Mouse (Mus musculus): Measurements from ENCODE around the gene Hist2h2ab. TPM values are rescaled to one million over a fixed set of nuclear protein-coding genes. Genes with fewer than 3 reads are reported as not detected.
"Not testable (repeated sequence)": the region's sequence is repeated elsewhere in the genome, so short reads cannot be mapped to it uniquely, and the experiment has no call there.

Gene Hist2h2ab
- polyA plus RNA-seq, 1 experiment from 2014 or later, result not detected

GRCm38 (mm10) chr3:96195616-96196313 is 23.9 kb upstream of the Hist2h2ab start:
- Histone ChIP-seq H3K4me3 (ENCODE audit: low read depth, low read length) (no peak overlapping the region; the same call in 1 of the 2 replicates), H3K9ac (ENCODE audit: low read depth, low read length) (no peak overlapping the region), H3K27ac (ENCODE audit: low read length) (no peak overlapping the region; the same call in 1 of the 2 replicates), H3K4me2 (ENCODE audit: low read length) (peak overlapping the region; percentile 96; the same call in 1 of the 2 replicates), H3K9me3 (replicated peaks; ENCODE audit: control insufficient read depth, low read length, poor library complexity, severe bottlenecking) (no peaks in the 10 kb centered on the region), H3K4me1 (ENCODE audit: control insufficient read depth, insufficient read depth, low read length) (peaks cover 12% of the 10 kb centered on the region), H3K36me3 (ENCODE audit: control insufficient read depth, insufficient read depth, low read length) (peaks cover 18% of the 10 kb centered on the region), H3K27me3 (ENCODE audit: control insufficient read depth, insufficient read depth, low read depth, low read length) (no peaks in the 10 kb centered on the region)
- ATAC-seq, result no peak
- WGBS, result 93% methylated on average over 11 of the region's 11 CpGs

- peaks cover 18% of the 10 kb centered on the region for H3K36me3 ChIP-seq (ENCODE audit: control insufficient read depth, insufficient read depth, low read length)
- H3K27ac ChIP-seq (ENCODE audit: low read length), result peak overlapping the region; percentile 98
- peaks cover 12% of the 10 kb centered on the region for H3K4me1 ChIP-seq (ENCODE audit: control insufficient read depth, insufficient read depth, low read length)
- no peaks in the 10 kb centered on the region for H3K27me3 ChIP-seq (ENCODE audit: control insufficient read depth, insufficient read depth, low read depth, low read length)
- no peaks in the 10 kb centered on the region for H3K9me3 ChIP-seq (replicated peaks; ENCODE audit: control insufficient read depth, low read length, poor library complexity, severe bottlenecking)
- peak overlapping the region; percentile 96 for H3K4me2 ChIP-seq (ENCODE audit: low read length)
- peak overlapping the region; percentile 92 for H3K9ac ChIP-seq (ENCODE audit: low read depth, low read length)
- H3K4me3 ChIP-seq (ENCODE audit: low read depth, low read length), result peak overlapping the region; percentile 79
- peak; percentile 10; the same call in 1 of the 2 replicates for ATAC-seq
- WGBS, result 18% methylated on average over 27 of the region's 27 CpGs
These were observed 23.1 kb upstream of the Hist2h2ab start for GRCm38 (mm10) chr3:96196437-96197128.

- WGBS, result under 1% methylated on average over 50 of the region's 50 CpGs
- Histone ChIP-seq H3K9me3 (replicated peaks; ENCODE audit: control insufficient read depth, low read length, poor library complexity, severe bottlenecking) (no peaks in the 10 kb centered on the region), H3K4me3 (ENCODE audit: low read depth, low read length) (peak overlapping the region; percentile 79), H3K9ac (ENCODE audit: low read depth, low read length) (peak overlapping the region; percentile 92), H3K4me1 (ENCODE audit: control insufficient read depth, insufficient read depth, low read length) (peaks cover 12% of the 10 kb centered on the region), H3K36me3 (ENCODE audit: control insufficient read depth, insufficient read depth, low read length) (peaks cover 17% of the 10 kb centered on the region), H3K4me2 (ENCODE audit: low read length) (peak overlapping the region; percentile 96), H3K27me3 (ENCODE audit: control insufficient read depth, insufficient read depth, low read depth, low read length) (no peaks in the 10 kb centered on the region), H3K27ac (ENCODE audit: low read length) (peak overlapping the region; percentile 98)
- ATAC-seq, result peak; percentile 95
These were observed 22.4 kb upstream of the Hist2h2ab start for GRCm38 (mm10) chr3:96197129-96197749.

GRCm38 (mm10) chr3:96198181-96198580 is 21.5 kb upstream of the Hist2h2ab start:
- Histone ChIP-seq H3K27ac (ENCODE audit: low read length) (peak overlapping the region; percentile 59), H3K9me3 (replicated peaks; ENCODE audit: control insufficient read depth, low read length, poor library complexity, severe bottlenecking) (no peaks in the 10 kb centered on the region), H3K4me2 (ENCODE audit: low read length) (peak overlapping the region; percentile 96), H3K4me3 (ENCODE audit: low read depth, low read length) (peak overlapping the region; percentile 79), H3K27me3 (ENCODE audit: control insufficient read depth, insufficient read depth, low read depth, low read length) (no peaks in the 10 kb centered on the region), H3K4me1 (ENCODE audit: control insufficient read depth, insufficient read depth, low read length) (peaks cover 12% of the 10 kb centered on the region), H3K36me3 (ENCODE audit: control insufficient read depth, insufficient read depth, low read length) (peaks cover 11% of the 10 kb centered on the region; the same call in 1 of the 2 replicates), H3K9ac (ENCODE audit: low read depth, low read length) (peak overlapping the region; percentile 92)
- peak; percentile 29; the same call in 1 of the 2 replicates for ATAC-seq
- 7% methylated on average over 6 of the region's 6 CpGs for WGBS

- ATAC-seq; H3K27me3 ChIP-seq (ENCODE audit: control insufficient read depth, insufficient read depth, low read depth, low read length); H3K9ac ChIP-seq (ENCODE audit: low read depth, low read length); H3K27ac ChIP-seq (ENCODE audit: low read length); H3K4me3 ChIP-seq (ENCODE audit: low read depth, low read length); H3K9me3 ChIP-seq (replicated peaks; ENCODE audit: control insufficient read depth, low read length, poor library complexity, severe bottlenecking); H3K36me3 ChIP-seq (ENCODE audit: control insufficient read depth, insufficient read depth, low read length): not testable (repeated sequence)
- Histone ChIP-seq H3K4me1 (ENCODE audit: control insufficient read depth, insufficient read depth, low read length) (peaks cover 12% of the 10 kb centered on the region), H3K4me2 (ENCODE audit: low read length) (peak overlapping the region; percentile 96)
- 32% methylated on average over 6 of the region's 8 CpGs for WGBS
These were observed 20.9 kb upstream of the Hist2h2ab start for GRCm38 (mm10) chr3:96198601-96199251.

- no peak for ATAC-seq
- Histone ChIP-seq H3K27ac (ENCODE audit: low read length) (no peak overlapping the region), H3K9ac (ENCODE audit: low read depth, low read length) (no peak overlapping the region), H3K27me3 (ENCODE audit: control insufficient read depth, insufficient read depth, low read depth, low read length) (no peaks in the 10 kb centered on the region), H3K4me3 (ENCODE audit: low read depth, low read length) (no peak overlapping the region), H3K4me2 (ENCODE audit: low read length) (no peak overlapping the region), H3K9me3 (replicated peaks; ENCODE audit: control insufficient read depth, low read length, poor library complexity, severe bottlenecking) (no peaks in the 10 kb centered on the region), H3K4me1 (ENCODE audit: control insufficient read depth, insufficient read depth, low read length) (peaks cover 12% of the 10 kb centered on the region), H3K36me3 (ENCODE audit: control insufficient read depth, insufficient read depth, low read length) (no peaks in the 10 kb centered on the region)
- 70% methylated on average over 2 of the region's 2 CpGs for WGBS
These were observed 19.9 kb upstream of the Hist2h2ab start for GRCm38 (mm10) chr3:96199731-96200130.

GRCm38 (mm10) chr3:96207819-96208218 is 11.8 kb upstream of the Hist2h2ab start:
- Histone ChIP-seq H3K9ac (ENCODE audit: low read depth, low read length) (no peak overlapping the region), H3K36me3 (ENCODE audit: control insufficient read depth, insufficient read depth, low read length) (no peaks in the 10 kb centered on the region), H3K27me3 (ENCODE audit: control insufficient read depth, insufficient read depth, low read depth, low read length) (no peaks in the 10 kb centered on the region), H3K27ac (ENCODE audit: low read length) (no peak overlapping the region), H3K9me3 (replicated peaks; ENCODE audit: control insufficient read depth, low read length, poor library complexity, severe bottlenecking) (no peaks in the 10 kb centered on the region), H3K4me3 (ENCODE audit: low read depth, low read length) (no peak overlapping the region), H3K4me1 (ENCODE audit: control insufficient read depth, insufficient read depth, low read length) (no peaks in the 10 kb centered on the region), H3K4me2 (ENCODE audit: low read length) (no peak overlapping the region)
- WGBS, result 89% methylated on average over 3 of the region's 3 CpGs
- no peak for ATAC-seq

- Histone ChIP-seq H3K27me3 (ENCODE audit: control insufficient read depth, insufficient read depth, low read depth, low read length) (no peaks in the 10 kb centered on the region), H3K9me3 (replicated peaks; ENCODE audit: control insufficient read depth, low read length, poor library complexity, severe bottlenecking) (no peaks in the 10 kb centered on the region), H3K4me1 (ENCODE audit: control insufficient read depth, insufficient read depth, low read length) (no peaks in the 10 kb centered on the region), H3K4me3 (ENCODE audit: low read depth, low read length) (no peak overlapping the region), H3K36me3 (ENCODE audit: control insufficient read depth, insufficient read depth, low read length) (no peaks in the 10 kb centered on the region), H3K9ac (ENCODE audit: low read depth, low read length) (no peak overlapping the region; the same call in 1 of the 2 replicates), H3K27ac (ENCODE audit: low read length) (no peak overlapping the region), H3K4me2 (ENCODE audit: low read length) (no peak overlapping the region)
- WGBS, result 21% methylated on average over 15 of the region's 15 CpGs
- ATAC-seq, result no peak
These were observed 10.4 kb upstream of the Hist2h2ab start for GRCm38 (mm10) chr3:96209242-96209641.
